Mouse (Mus musculus): ENCODE measurements around the gene Maob. TPM values are rescaled to one million over a fixed set of nuclear protein-coding genes. Genes with fewer than 3 reads are reported as not detected.

The Maob gene
- polyA plus RNA-seq, 1 experiment from 2014 or later, result 2.8 TPM

GRCm38 (mm10) chrX:16748932-16749331, 68.2 kb downstream of the Maob start:
- H3K36me3 ChIP-seq, result no peaks in the 10 kb centered on the region
- no peak for ATAC-seq (ENCODE audit: low FRiP score, low read depth)
- no peak overlapping the region for H3K4me2 ChIP-seq (replicated peaks)
- 88% methylated on average over 1 of the region's 1 CpGs for WGBS
- no peak overlapping the region for H3K9ac ChIP-seq (replicated peaks)
- H3K9me3 ChIP-seq, result no peaks in the 10 kb centered on the region
- no peak overlapping the region for H3K4me3 ChIP-seq
- no peaks in the 10 kb centered on the region for H3K4me1 ChIP-seq
- no peak overlapping the region for H3K27ac ChIP-seq (replicated peaks)
- H3K27me3 ChIP-seq, result no peaks in the 10 kb centered on the region

GRCm38 (mm10) chrX:16714033-16714432, 103.1 kb downstream of the Maob start:
- no peaks in the 10 kb centered on the region for H3K27me3 ChIP-seq
- H3K4me2 ChIP-seq (replicated peaks), result no peak overlapping the region
- no peak for ATAC-seq (ENCODE audit: low FRiP score, low read depth)
- no peak overlapping the region for H3K27ac ChIP-seq (replicated peaks)
- WGBS, result 79% methylated on average over 1 of the region's 1 CpGs
- H3K4me1 ChIP-seq, result no peaks in the 10 kb centered on the region
- no peaks in the 10 kb centered on the region for H3K36me3 ChIP-seq
- H3K9me3 ChIP-seq, result no peaks in the 10 kb centered on the region
- no peak overlapping the region for H3K9ac ChIP-seq (replicated peaks)
- H3K4me3 ChIP-seq, result no peak overlapping the region

GRCm38 (mm10) chrX:16706094-16706493, 111.1 kb downstream of the Maob start:
- no peak overlapping the region for H3K27ac ChIP-seq (replicated peaks)
- no peak for ATAC-seq (ENCODE audit: low FRiP score, low read depth)
- H3K9ac ChIP-seq (replicated peaks), result no peak overlapping the region
- no peaks in the 10 kb centered on the region for H3K9me3 ChIP-seq
- no peak overlapping the region for H3K4me2 ChIP-seq (replicated peaks)
- 83% methylated on average over 1 of the region's 1 CpGs for WGBS
- H3K36me3 ChIP-seq, result no peaks in the 10 kb centered on the region
- no peaks in the 10 kb centered on the region for H3K27me3 ChIP-seq
- no peaks in the 10 kb centered on the region for H3K4me1 ChIP-seq
- no peak overlapping the region for H3K4me3 ChIP-seq

Other genes starting within 250 kb of the Maob start
- 11.8 and 12.1 TPM in 2 replicates for gene Maoa, start 197.7 kb downstream of the Maob start, polyA plus RNA-seq (2016; fragmentation: Nextera tagmentation; extraction: Ambion mirVana)
- gene Ndp, start 94.4 kb upstream of the Maob start, polyA plus RNA-seq (2016; fragmentation: Nextera tagmentation; extraction: Ambion mirVana), result 4.5 and 5.2 TPM in 2 replicates

Measured in midbrain, embryonic 12.5 days (tissue).